Mouse (Mus musculus): ENCODE data around the gene Trim40.

DNA sequence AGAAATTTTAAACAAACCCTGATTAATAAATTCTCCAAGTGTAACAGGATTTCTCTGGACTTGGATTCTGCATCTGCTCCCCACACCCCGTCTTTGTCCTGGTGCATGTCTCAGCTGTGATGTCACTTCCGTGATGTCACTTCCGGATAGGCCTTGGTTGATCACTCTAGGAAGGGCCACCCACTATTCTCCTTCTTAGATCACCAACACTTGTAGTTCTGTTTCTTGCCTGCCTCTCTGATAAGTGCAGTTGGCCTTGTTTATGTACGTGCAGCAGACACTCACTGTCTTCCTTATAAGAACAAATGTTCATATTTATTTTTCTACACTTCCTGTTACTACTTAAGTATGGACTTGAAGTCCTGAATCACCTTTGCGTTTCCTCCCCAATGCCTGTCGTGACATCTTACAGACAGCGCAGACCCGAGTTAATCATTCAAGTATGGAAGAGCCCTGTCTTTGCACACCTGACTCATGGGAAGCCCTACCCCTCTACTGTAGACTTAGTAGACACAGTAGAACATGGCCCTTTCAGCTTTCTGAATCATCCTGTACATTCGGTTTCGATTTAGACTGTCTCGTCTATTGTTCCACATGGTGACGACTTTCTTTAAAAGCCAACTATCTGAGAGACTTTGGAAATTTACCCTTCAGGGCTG is 4.7 kb downstream of the Trim40 start:
- TF ChIP-seq POLR2A (IDR thresholded peaks at IDR 0.05; ENCODE audit: insufficient read depth, low read depth, low read length), result no peak
- no peak for TF ChIP-seq CTCF (IDR thresholded peaks at IDR 0.05)

Measured in heart, adult 2 months (tissue).